Mouse (Mus musculus): ENCODE results near the gene Hoxa5.

GRCm38 (mm10) chr6:52245040-52245756, 40.8 kb upstream of the Hoxa5 start:
- TF ChIP-seq MAFK (IDR thresholded peaks at IDR 0.05; ENCODE audit: insufficient replicate concordance, low read length) (no peak), TCF12 (IDR thresholded peaks at IDR 0.05; ENCODE audit: low read depth, low read length) (no peak), CTCF (conservative IDR thresholded peaks at IDR 0.05 in 1 of 2, IDR thresholded peaks at IDR 0.05 in 1 of 2; ENCODE audit: low read depth in 2 of 2, low read length in 2 of 2) (no peak), TBP (conservative IDR thresholded peaks at IDR 0.05; ENCODE audit: low read depth, low read length) (no peak), EP300 (IDR thresholded peaks at IDR 0.05; ENCODE audit: low read length) (no peak), POLR2A (IDR thresholded peaks at IDR 0.05; ENCODE audit: low read depth, low read length) (no peak), ELF1 (IDR thresholded peaks at IDR 0.05; ENCODE audit: low read depth, low read length) (no peak), POLR2AphosphoS2 (IDR thresholded peaks at IDR 0.05; ENCODE audit: low read depth, low read length) (no peak), KAT2A (IDR thresholded peaks at IDR 0.05; ENCODE audit: insufficient replicate concordance, low read length) (no peak), CHD1 (IDR thresholded peaks at IDR 0.05; ENCODE audit: low read depth, low read length) (no peak)
